Mouse (Mus musculus) kidney, postnatal 36 days (tissue): ENCODE results near the gene H2afz.
"Not testable (repeated sequence)": the region's sequence is repeated elsewhere in the genome, so short reads cannot be mapped to it uniquely, and the experiment has no call there.

ENCODE experiments used
- DNase-seq, 2 experiments: peaks; one replicate each; pipeline ENCODE4 v3.0.0; 2021 to 2022; ENCODE audit warnings: mixed read lengths in 2 of 2

H2afz gene

GRCm38 (mm10) chr3:137863330-137864123 is 760 bp upstream of the H2afz start:
- DNase-seq: no peak

- DNase-seq: peak; percentile 88 to 96
Measured at GRCm38 (mm10) chr3:137864988-137865982, 998 bp downstream of the H2afz start.

- DNase-seq: no peak
Measured at GRCm38 (mm10) chr3:137867133-137867436, 2.8 kb downstream of the H2afz start.

GRCm38 (mm10) chr3:137867437-137868093 is 3.3 kb downstream of the H2afz start, which contains the start of gene Dnajb14:
Dnajb14 (plus strand) TSS chr3:137867675.
- DNase-seq: peak; percentile 53 to 83

- no peak for DNase-seq
Measured at GRCm38 (mm10) chr3:137868094-137868913, 4.0 kb downstream of the H2afz start.

GRCm38 (mm10) chr3:137869395-137869794 is 5.1 kb downstream of the H2afz start:
- DNase-seq: no peak

- DNase-seq: no peak
Measured at GRCm38 (mm10) chr3:137879313-137879712, 15.0 kb downstream of the H2afz start.

- DNase-seq: no peak
Measured at GRCm38 (mm10) chr3:137880109-137880748, 15.9 kb downstream of the H2afz start.

- DNase-seq: no peak
Measured at GRCm38 (mm10) chr3:137881093-137881492, 16.8 kb downstream of the H2afz start.

- no peak for DNase-seq
Measured at GRCm38 (mm10) chr3:137887961-137888360, 23.7 kb downstream of the H2afz start.

GRCm38 (mm10) chr3:137891089-137891488 is 26.8 kb downstream of the H2afz start:
- no peak for DNase-seq

GRCm38 (mm10) chr3:137892118-137892517 is 27.8 kb downstream of the H2afz start:
- no peak for DNase-seq

GRCm38 (mm10) chr3:137893789-137894188 is 29.5 kb downstream of the H2afz start:
- no peak for DNase-seq

- peak in 1 of 2 experiments; percentile 20 for DNase-seq
Measured at GRCm38 (mm10) chr3:137895196-137895595, 30.9 kb downstream of the H2afz start.

GRCm38 (mm10) chr3:137896386-137896785 is 32.1 kb downstream of the H2afz start:
- DNase-seq: no peak

- no peak for DNase-seq
Measured at GRCm38 (mm10) chr3:137896867-137897266, 32.6 kb downstream of the H2afz start.

- DNase-seq: no peak
Measured at GRCm38 (mm10) chr3:137897685-137898084, 33.4 kb downstream of the H2afz start.

GRCm38 (mm10) chr3:137900149-137900548 is 35.9 kb downstream of the H2afz start:
- no peak for DNase-seq

- DNase-seq: no peak
Measured at GRCm38 (mm10) chr3:137913093-137913492, 48.8 kb downstream of the H2afz start.

- DNase-seq: not testable (repeated sequence)
Measured at GRCm38 (mm10) chr3:137914567-137914966, 50.3 kb downstream of the H2afz start.
